Mouse (Mus musculus) myocyte (in vitro differentiated cells): ENCODE measurements around the gene Gm9.

Experiments used
- POLR2A ChIP-seq: IDR thresholded peaks from one replicate; pipeline ENCODE4 v1.6.1; 2011; ENCODE audit warnings: low read depth, mild to moderate bottlenecking, control low read depth, moderate library complexity; ENCODE audit not compliant: insufficient read length
- USF1 ChIP-seq: IDR thresholded peaks from one replicate; pipeline ENCODE4 v1.6.1; 2011; ENCODE audit warnings: low read depth, mild to moderate bottlenecking, control low read depth, moderate library complexity

DNA sequence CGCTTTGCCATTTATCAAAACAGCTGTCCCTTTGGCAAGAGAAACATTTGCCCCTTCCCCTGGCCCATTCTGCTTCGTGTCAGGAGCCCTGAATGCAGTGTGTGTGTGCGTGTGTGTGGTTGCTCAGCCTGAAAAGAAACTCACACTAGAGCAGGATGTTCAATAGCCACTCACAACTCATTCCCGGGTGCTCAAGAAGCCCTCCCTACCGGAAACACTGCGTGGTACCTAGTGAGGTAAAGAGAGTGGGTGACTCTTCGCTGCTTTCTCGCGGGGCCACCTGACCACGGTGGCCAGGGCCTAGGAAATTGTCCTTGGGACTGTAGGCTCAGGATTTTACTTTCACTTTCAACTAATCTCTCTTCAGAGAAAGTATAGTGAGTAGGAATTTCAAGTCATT lies 49.7 kb downstream of the Gm9 start:
- TF ChIP-seq USF1 (no peak), POLR2A (no peak)
